Mouse (Mus musculus): ENCODE data around the gene Dock1. TPM values are rescaled to one million over a fixed set of nuclear protein-coding genes. Genes with fewer than 3 reads are reported as not detected.

Dock1 gene
- polyA plus RNA-seq, 1 experiment from 2014 or later: 48.4 TPM

DNA sequence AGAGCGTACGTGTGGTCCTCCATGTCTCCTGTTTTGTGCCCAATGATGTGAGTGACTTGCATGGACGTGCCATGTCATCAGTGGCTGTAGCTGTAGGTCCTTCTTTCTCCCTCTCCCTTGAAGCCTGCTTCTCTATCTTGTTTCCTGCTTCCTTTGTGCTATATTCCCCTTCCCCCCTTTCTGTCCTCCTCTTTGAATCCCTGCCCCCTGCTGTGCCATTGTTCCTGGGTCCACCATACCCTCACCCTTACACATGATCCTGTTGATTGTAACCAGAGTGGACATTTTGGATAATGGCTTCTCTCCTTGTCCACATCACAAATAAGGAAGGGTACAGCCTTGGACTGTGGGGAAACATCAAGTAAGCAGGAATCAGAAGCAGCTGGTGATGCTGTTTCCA, 81.0 kb downstream of the Dock1 start:
- H3K4me3 ChIP-seq (ENCODE audit: low read depth, low read length): no peak overlapping the region
- 96% methylated on average over 3 of the region's 3 CpGs for WGBS
- H3K27me3 ChIP-seq (ENCODE audit: control insufficient read depth, insufficient read depth, low read length): no peaks in the 10 kb centered on the region
- H3K9ac ChIP-seq (replicated peaks; ENCODE audit: low read depth, low read length): no peak overlapping the region
- H3K27ac ChIP-seq (ENCODE audit: low read length): no peak overlapping the region
- no peaks in the 10 kb centered on the region for H3K9me3 ChIP-seq (ENCODE audit: control insufficient read depth, low read depth, low read length)
- no peak for ATAC-seq (ENCODE audit: insufficient number of reproducible peaks, insufficient read depth, low FRiP score, low read depth)
- peaks cover 40% of the 10 kb centered on the region for H3K36me3 ChIP-seq (ENCODE audit: control insufficient read depth, insufficient read depth, low read length)
- H3K4me1 ChIP-seq (ENCODE audit: control insufficient read depth, insufficient read depth, low read length): no peaks in the 10 kb centered on the region
- H3K4me2 ChIP-seq (replicated peaks; ENCODE audit: low read depth, low read length): no peak overlapping the region

DNA sequence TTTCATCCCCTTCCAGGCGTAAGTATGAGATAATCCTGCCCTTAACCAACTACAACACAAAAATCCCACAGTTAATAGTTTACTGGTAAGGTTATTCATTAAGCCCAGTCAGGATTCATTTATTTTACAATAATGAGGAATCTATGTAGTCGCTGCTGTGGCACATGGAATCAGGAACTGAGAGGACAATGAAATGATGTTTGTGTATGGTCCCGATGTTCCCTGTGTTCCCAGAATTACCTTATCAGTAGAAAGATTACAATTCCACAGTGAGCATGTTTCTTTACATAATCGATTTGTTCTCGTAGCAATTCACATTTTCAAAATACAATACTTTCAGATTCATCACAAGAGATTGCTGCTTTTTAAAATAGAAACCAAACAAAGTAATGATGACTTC, 83.0 kb downstream of the Dock1 start:
- no peak overlapping the region for H3K9ac ChIP-seq (replicated peaks; ENCODE audit: low read depth, low read length)
- H3K36me3 ChIP-seq (ENCODE audit: control insufficient read depth, insufficient read depth, low read length): peaks cover 36% of the 10 kb centered on the region
- ATAC-seq (ENCODE audit: insufficient number of reproducible peaks, insufficient read depth, low FRiP score, low read depth): no peak
- H3K4me3 ChIP-seq (ENCODE audit: low read depth, low read length): no peak overlapping the region
- WGBS: 43% methylated on average over 5 of the region's 5 CpGs
- no peak overlapping the region for H3K4me2 ChIP-seq (replicated peaks; ENCODE audit: low read depth, low read length)
- no peak overlapping the region for H3K27ac ChIP-seq (ENCODE audit: low read length)
- H3K4me1 ChIP-seq (ENCODE audit: control insufficient read depth, insufficient read depth, low read length): no peaks in the 10 kb centered on the region
- no peaks in the 10 kb centered on the region for H3K27me3 ChIP-seq (ENCODE audit: control insufficient read depth, insufficient read depth, low read length)
- no peaks in the 10 kb centered on the region for H3K9me3 ChIP-seq (ENCODE audit: control insufficient read depth, low read depth, low read length)

DNA sequence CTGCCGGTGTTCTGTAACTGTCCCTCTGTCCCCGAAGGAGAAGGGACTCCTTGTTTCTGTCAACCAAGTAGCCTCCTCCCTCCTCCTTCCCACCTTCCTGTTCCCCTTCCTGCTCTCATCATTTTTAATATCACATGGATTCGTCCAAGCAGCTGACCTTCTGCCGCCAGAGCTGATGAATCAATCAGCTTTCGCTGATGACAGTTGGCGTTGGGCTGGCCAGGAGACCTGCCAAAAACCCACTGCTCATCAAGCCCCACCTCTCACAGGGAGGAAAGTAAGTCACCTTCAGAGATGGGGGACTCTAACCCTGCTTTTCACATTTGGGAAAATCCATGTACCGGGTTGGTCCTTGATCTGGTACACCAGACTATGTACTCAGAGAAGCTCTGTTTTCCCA, 87.2 kb downstream of the Dock1 start:
- no peaks in the 10 kb centered on the region for H3K9me3 ChIP-seq (ENCODE audit: control insufficient read depth, low read depth, low read length)
- WGBS: 86% methylated on average over 7 of the region's 7 CpGs
- no peak overlapping the region for H3K9ac ChIP-seq (replicated peaks; ENCODE audit: low read depth, low read length)
- no peak overlapping the region for H3K27ac ChIP-seq (ENCODE audit: low read length)
- no peak overlapping the region for H3K4me3 ChIP-seq (ENCODE audit: low read depth, low read length)
- ATAC-seq (ENCODE audit: insufficient number of reproducible peaks, insufficient read depth, low FRiP score, low read depth): no peak
- H3K27me3 ChIP-seq (ENCODE audit: control insufficient read depth, insufficient read depth, low read length): no peaks in the 10 kb centered on the region
- no peaks in the 10 kb centered on the region for H3K4me1 ChIP-seq (ENCODE audit: control insufficient read depth, insufficient read depth, low read length)
- no peak overlapping the region for H3K4me2 ChIP-seq (replicated peaks; ENCODE audit: low read depth, low read length)
- H3K36me3 ChIP-seq (ENCODE audit: control insufficient read depth, insufficient read depth, low read length): peaks cover 46% of the 10 kb centered on the region

DNA sequence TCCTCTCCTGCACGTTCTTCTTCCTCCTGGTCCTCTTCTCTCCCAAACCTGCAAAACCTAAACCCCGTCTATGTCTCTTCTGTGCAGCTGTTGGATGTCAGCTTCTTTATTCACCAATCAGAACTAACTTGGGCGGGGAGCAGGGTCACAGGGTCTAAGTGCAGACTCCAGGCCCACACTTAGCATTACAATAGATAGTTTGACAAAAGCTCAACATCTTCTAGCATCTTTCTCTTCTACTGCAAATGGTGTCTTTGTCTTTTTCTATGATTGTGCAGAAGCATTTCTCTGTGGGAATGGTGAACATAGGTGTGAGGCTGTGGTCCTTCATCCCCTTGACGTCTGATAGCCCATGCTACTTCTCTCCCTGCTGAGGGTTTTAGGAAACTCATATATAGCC, 91.3 kb downstream of the Dock1 start:
- WGBS: 85% methylated on average over 4 of the region's 4 CpGs
- Histone ChIP-seq H3K9me3 (ENCODE audit: control insufficient read depth, low read depth, low read length) (no peaks in the 10 kb centered on the region), H3K4me2 (replicated peaks; ENCODE audit: low read depth, low read length) (no peak overlapping the region), H3K36me3 (ENCODE audit: control insufficient read depth, insufficient read depth, low read length) (peaks cover 63% of the 10 kb centered on the region), H3K27ac (ENCODE audit: low read length) (no peak overlapping the region), H3K27me3 (ENCODE audit: control insufficient read depth, insufficient read depth, low read length) (no peaks in the 10 kb centered on the region), H3K4me1 (ENCODE audit: control insufficient read depth, insufficient read depth, low read length) (no peaks in the 10 kb centered on the region), H3K4me3 (ENCODE audit: low read depth, low read length) (no peak overlapping the region), H3K9ac (replicated peaks; ENCODE audit: low read depth, low read length) (no peak overlapping the region)
- ATAC-seq (ENCODE audit: insufficient number of reproducible peaks, insufficient read depth, low FRiP score, low read depth): no peak

DNA sequence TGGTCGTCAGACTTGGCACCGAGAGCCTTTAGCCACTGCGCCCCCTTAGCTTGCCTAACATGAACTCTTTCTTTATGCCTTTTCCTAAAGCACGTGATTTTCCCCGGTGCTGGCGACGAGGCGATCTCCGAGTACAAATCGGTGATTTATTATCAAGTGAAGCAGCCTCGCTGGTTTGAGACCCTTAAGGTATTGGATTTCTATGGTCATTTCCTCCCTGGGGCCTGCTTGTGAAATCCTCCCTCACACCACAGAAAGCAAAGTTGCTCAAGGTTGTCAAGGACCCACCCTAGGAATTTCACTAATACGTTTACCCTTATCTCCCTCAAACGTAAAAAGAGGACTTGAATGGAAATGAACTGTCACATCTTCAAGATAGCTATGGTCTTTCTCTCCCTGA, 94.7 kb downstream of the Dock1 start:
- Histone ChIP-seq H3K9me3 (ENCODE audit: control insufficient read depth, low read depth, low read length) (no peaks in the 10 kb centered on the region), H3K4me2 (replicated peaks; ENCODE audit: low read depth, low read length) (no peak overlapping the region), H3K27me3 (ENCODE audit: control insufficient read depth, insufficient read depth, low read length) (no peaks in the 10 kb centered on the region), H3K36me3 (ENCODE audit: control insufficient read depth, insufficient read depth, low read length) (peaks cover 55% of the 10 kb centered on the region), H3K9ac (replicated peaks; ENCODE audit: low read depth, low read length) (no peak overlapping the region), H3K4me1 (ENCODE audit: control insufficient read depth, insufficient read depth, low read length) (no peaks in the 10 kb centered on the region), H3K4me3 (ENCODE audit: low read depth, low read length) (no peak overlapping the region), H3K27ac (ENCODE audit: low read length) (no peak overlapping the region)
- ATAC-seq (ENCODE audit: insufficient number of reproducible peaks, insufficient read depth, low FRiP score, low read depth): no peak
- 75% methylated on average over 13 of the region's 13 CpGs for WGBS

DNA sequence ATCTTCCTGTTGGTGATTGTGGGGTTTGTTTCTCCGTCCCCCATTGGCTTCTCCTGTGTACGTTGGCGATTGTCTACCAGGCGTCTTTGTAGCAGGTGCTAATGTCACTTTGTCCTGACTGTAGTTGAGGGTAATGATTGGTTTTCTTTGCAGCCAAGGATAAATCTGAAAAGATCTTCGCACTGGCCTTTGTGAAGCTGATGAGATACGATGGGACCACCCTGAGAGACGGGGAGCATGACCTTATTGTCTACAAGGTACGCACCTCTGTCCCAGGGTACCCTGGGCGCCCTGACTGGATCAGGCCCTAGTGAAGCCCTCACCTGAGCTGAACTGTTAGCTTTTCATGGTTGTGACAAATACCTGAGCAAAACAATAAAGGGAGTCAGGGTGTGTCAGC, 100.9 kb downstream of the Dock1 start:
- WGBS: 93% methylated on average over 9 of the region's 9 CpGs
- H3K4me1 ChIP-seq (ENCODE audit: control insufficient read depth, insufficient read depth, low read length): no peaks in the 10 kb centered on the region

DNA sequence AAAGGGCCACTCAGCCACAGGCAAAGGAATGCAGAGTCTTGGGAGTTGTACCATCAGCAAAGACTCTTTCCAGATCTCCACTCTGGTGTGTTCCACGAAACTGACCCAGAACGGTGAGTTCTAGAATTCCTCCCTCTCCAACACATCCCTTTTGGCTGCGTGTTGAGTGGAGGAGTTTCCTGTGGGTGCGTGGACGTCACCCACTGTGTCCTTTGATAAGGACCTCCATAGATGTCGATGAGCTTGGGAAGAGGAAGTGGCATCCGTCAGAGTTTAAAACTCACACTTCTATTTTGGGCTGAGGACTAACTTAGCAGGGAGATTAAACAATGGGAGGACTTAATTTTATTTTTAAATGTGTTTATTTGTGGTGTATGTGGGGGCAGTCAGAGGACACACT, 101.9 kb downstream of the Dock1 start:
- Histone ChIP-seq H3K9me3 (ENCODE audit: control insufficient read depth, low read depth, low read length) (no peaks in the 10 kb centered on the region), H3K9ac (replicated peaks; ENCODE audit: low read depth, low read length) (no peak overlapping the region), H3K27me3 (ENCODE audit: control insufficient read depth, insufficient read depth, low read length) (no peaks in the 10 kb centered on the region), H3K4me2 (replicated peaks; ENCODE audit: low read depth, low read length) (no peak overlapping the region), H3K36me3 (ENCODE audit: control insufficient read depth, insufficient read depth, low read length) (peaks cover 54% of the 10 kb centered on the region), H3K27ac (ENCODE audit: low read length) (no peak overlapping the region), H3K4me1 (ENCODE audit: control insufficient read depth, insufficient read depth, low read length) (no peaks in the 10 kb centered on the region), H3K4me3 (ENCODE audit: low read depth, low read length) (no peak overlapping the region)
- no peak for ATAC-seq (ENCODE audit: insufficient number of reproducible peaks, insufficient read depth, low FRiP score, low read depth)
- 85% methylated on average over 7 of the region's 7 CpGs for WGBS

More for the DNA sequence above, 100.9 kb downstream of the Dock1 start:
- Histone ChIP-seq H3K4me2 (replicated peaks; ENCODE audit: low read depth, low read length) (no peak overlapping the region), H3K9me3 (ENCODE audit: control insufficient read depth, low read depth, low read length) (no peaks in the 10 kb centered on the region), H3K4me3 (ENCODE audit: low read depth, low read length) (no peak overlapping the region), H3K9ac (replicated peaks; ENCODE audit: low read depth, low read length) (no peak overlapping the region), H3K27ac (ENCODE audit: low read length) (no peak overlapping the region), H3K27me3 (ENCODE audit: control insufficient read depth, insufficient read depth, low read length) (no peaks in the 10 kb centered on the region), H3K36me3 (ENCODE audit: control insufficient read depth, insufficient read depth, low read length) (peaks cover 65% of the 10 kb centered on the region)
- no peak for ATAC-seq (ENCODE audit: insufficient number of reproducible peaks, insufficient read depth, low FRiP score, low read depth)

DNA sequence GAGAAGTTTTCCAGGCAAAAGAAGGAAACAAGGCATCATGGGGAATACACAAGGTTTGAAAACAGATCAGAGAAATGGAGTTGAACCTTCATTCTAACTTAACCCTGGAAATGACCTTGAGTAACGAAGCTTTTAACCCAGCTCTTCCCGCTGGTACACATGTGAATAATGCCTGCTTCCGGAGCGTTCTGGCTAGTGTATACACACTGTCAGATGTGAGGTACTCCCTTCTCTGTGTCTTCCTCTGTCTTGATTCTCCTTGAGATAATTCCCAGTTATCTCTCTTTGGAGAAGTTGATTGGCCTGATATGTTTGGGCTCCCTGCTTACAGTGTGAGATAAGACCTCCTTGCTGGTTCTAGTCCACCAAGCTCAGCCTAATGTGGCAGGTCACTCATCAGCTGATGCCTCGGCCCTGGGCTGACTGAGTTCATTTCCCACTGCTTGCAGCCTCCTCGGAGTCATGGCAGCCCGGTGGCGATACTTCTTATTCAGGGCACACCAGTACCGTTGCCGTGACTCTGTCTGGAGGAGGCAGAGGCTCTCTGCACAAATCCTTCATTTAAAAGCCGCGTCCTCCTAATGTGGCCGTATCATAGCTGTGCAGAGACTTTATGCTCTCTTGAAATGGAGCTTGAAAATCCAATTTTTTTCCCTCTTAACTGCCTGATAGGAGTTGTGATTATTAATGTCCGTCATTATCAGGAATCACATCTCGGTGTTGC, 102.6 kb downstream of the Dock1 start:
- Histone ChIP-seq H3K27ac (ENCODE audit: low read length) (no peak overlapping the region), H3K27me3 (ENCODE audit: control insufficient read depth, insufficient read depth, low read length) (no peaks in the 10 kb centered on the region), H3K9ac (replicated peaks; ENCODE audit: low read depth, low read length) (no peak overlapping the region), H3K4me3 (ENCODE audit: low read depth, low read length) (no peak overlapping the region), H3K9me3 (ENCODE audit: control insufficient read depth, low read depth, low read length) (no peaks in the 10 kb centered on the region), H3K4me2 (replicated peaks; ENCODE audit: low read depth, low read length) (no peak overlapping the region), H3K4me1 (ENCODE audit: control insufficient read depth, insufficient read depth, low read length) (no peaks in the 10 kb centered on the region), H3K36me3 (ENCODE audit: control insufficient read depth, insufficient read depth, low read length) (peaks cover 54% of the 10 kb centered on the region)
- WGBS: 79% methylated on average over 15 of the region's 15 CpGs
- ATAC-seq (ENCODE audit: insufficient number of reproducible peaks, insufficient read depth, low FRiP score, low read depth): no peak
